Mouse (Mus musculus) testis, adult 2 months (tissue): ENCODE data around the gene Sema3g. TPM values are rescaled to one million over a fixed set of nuclear protein-coding genes. Genes with fewer than 3 reads are reported as not detected.

Experiments used
- H3K27ac ChIP-seq: fragments of 200-500 bp; 2 replicates; pipeline ENCODE4 v1.5.1; 2012; ENCODE audit warnings: low read depth, low read length; ENCODE audit not compliant: control insufficient read depth, insufficient read depth
- H3K27me3 ChIP-seq: fragments of 200-500 bp; 2 replicates; pipeline ENCODE4 v1.6.1; 2012; ENCODE audit warnings: mild to moderate bottlenecking, low read length, moderate library complexity; ENCODE audit not compliant: control insufficient read depth, insufficient read depth
- H3K36me3 ChIP-seq: fragments of 200-500 bp; 2 replicates; pipeline ENCODE4 v1.6.1; 2012; ENCODE audit warnings: mild to moderate bottlenecking, low read length; ENCODE audit not compliant: control insufficient read depth, insufficient read depth
- H3K4me1 ChIP-seq: fragments of 200-500 bp; 2 replicates; pipeline ENCODE4 v1.6.1; 2012; ENCODE audit warnings: low read length; ENCODE audit not compliant: control insufficient read depth, insufficient read depth
- H3K4me3 ChIP-seq: fragments of 200-500 bp; 2 replicates; pipeline ENCODE4 v1.5.1; 2012; ENCODE audit warnings: low read depth, mild to moderate bottlenecking, low read length, moderate library complexity, mixed read lengths; ENCODE audit not compliant: control insufficient read depth
- CTCF ChIP-seq: fragments of 200-500 bp; IDR thresholded peaks from 2 replicates; pipeline ENCODE4 v1.5.1; 2012; ENCODE audit warnings: low read depth, mild to moderate bottlenecking, inconsistent platforms, low read length, moderate library complexity; ENCODE audit not compliant: control insufficient read depth, insufficient read depth, insufficient replicate concordance
- POLR2A ChIP-seq: fragments of 200-500 bp; IDR thresholded peaks from 2 replicates; pipeline ENCODE4 v1.6.1; 2012; ENCODE audit warnings: low read depth, mild to moderate bottlenecking, inconsistent platforms, low read length, moderate library complexity; ENCODE audit not compliant: control insufficient read depth
- polyA plus RNA-seq: library from polyadenylated mRNA; depleted of rRNA; stranded (reverse); fragments of >200 nt; gene quantifications from 2 replicates; pipeline ENCODE4 v1.2.3, GENCODE M21; 2012; rRNA removed

Gene Sema3g
- polyA plus RNA-seq, 1 experiment, result 0.79 TPM

DNA sequence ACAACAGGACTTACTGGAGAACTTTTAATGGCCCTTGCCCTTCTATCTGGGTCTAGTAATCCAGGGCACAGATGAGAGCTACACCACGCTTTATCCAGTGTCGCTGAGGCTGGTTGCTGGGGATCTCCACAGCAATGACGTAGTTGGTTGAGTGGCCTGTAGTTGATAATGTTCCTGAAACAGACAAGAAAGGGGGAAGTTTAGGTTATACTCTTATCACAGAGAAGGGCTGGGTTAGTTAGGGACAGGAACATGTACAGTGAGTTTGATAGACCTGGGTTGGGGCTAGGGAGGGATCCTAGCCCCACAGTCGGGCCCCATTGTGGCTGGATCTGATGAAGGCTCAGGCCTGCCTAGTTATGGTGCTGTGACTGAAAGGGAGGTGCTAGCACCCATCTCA, 42.7 kb downstream of the Sema3g start:
- Histone ChIP-seq H3K4me3 (no peak overlapping the region), H3K27ac (no peak overlapping the region), H3K36me3 (peaks cover 2% of the 10 kb centered on the region), H3K4me1 (no peaks in the 10 kb centered on the region), H3K27me3 (no peaks in the 10 kb centered on the region)
- TF ChIP-seq POLR2A (no peak), CTCF (no peak)

GRCm38 (mm10) chr14:31260932-31261331, 43.3 kb downstream of the Sema3g start:
- H3K27ac ChIP-seq, result no peak overlapping the region
- no peaks in the 10 kb centered on the region for H3K27me3 ChIP-seq
- no peak overlapping the region for H3K4me3 ChIP-seq
- TF ChIP-seq POLR2A, result no peak
- no peak for TF ChIP-seq CTCF
- H3K4me1 ChIP-seq, result no peaks in the 10 kb centered on the region
- H3K36me3 ChIP-seq, result no peaks in the 10 kb centered on the region; the same call in none of the 2 replicates

DNA sequence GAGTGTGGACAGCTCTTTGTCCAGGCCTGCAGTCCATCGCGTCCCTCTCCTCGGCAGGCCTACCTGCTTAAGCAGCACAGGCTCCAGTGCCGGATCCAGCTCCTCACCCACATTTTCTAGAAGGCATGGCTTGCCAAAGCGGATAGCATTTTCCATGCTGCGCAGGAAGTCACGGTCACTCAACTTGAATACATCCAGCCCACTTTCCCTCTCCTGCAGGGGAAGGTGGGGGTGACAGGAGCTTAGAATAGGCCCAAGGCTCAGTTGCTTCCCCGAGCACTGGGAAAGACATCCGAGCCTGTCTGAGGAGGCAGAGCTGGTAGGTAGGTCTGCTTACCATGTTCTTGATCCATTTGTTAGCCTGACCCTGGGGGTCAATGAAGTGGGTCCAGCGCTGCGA, 50.0 kb downstream of the Sema3g start:
- Histone ChIP-seq H3K27ac (no peak overlapping the region), H3K36me3 (no peaks in the 10 kb centered on the region; the same call in none of the 2 replicates)

GRCm38 (mm10) chr14:31268301-31269001, 50.8 kb downstream of the Sema3g start:
- Histone ChIP-seq H3K4me1 (peaks cover 6% of the 10 kb centered on the region), H3K36me3 (no peaks in the 10 kb centered on the region; the same call in none of the 2 replicates), H3K4me3 (no peak overlapping the region), H3K27me3 (no peaks in the 10 kb centered on the region), H3K27ac (no peak overlapping the region)
- TF ChIP-seq CTCF (no peak), POLR2A (no peak)

More for the DNA sequence above, 50.0 kb downstream of the Sema3g start:
- Histone ChIP-seq H3K4me1 (peaks cover 6% of the 10 kb centered on the region), H3K4me3 (no peak overlapping the region), H3K27me3 (no peaks in the 10 kb centered on the region)
- TF ChIP-seq POLR2A, result no peak
- no peak for TF ChIP-seq CTCF

DNA sequence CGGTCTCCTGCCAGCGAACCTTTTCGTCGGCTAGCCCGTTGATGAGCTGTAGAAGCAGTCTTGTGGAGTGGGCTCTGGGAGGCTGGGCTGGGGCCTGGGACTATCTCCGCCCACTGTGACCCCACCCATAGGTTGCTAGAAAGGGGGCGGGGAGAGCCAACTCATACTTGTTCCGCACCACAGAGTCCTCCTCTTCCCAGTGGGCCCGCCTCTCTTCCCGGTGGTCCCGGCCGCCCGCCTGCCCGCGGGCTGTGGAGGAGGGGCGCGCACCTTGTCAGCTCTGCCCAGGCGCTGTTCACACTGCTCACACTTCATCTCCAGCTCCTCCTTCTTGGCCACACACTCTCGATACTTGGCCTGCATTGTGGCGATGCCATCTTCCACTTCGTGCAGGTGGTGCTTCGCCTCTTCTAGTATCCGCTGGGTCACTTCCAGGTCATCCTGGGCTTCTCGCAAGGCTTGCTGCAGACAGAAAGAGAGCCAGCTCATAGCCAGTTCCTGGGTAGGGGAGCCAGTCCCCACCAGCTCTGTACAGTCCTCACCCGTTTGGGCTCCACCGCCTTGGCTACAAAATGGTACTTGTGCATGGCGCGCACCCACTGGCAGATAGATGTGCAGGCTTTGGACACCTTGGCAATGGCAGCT, 51.9 kb downstream of the Sema3g start:
- Histone ChIP-seq H3K4me3 (peak overlapping the region; percentile 6; the same call in 1 of the 2 replicates), H3K36me3 (no peaks in the 10 kb centered on the region; the same call in none of the 2 replicates), H3K4me1 (peaks cover 6% of the 10 kb centered on the region), H3K27me3 (no peaks in the 10 kb centered on the region), H3K27ac (no peak overlapping the region)
- TF ChIP-seq POLR2A, result no peak
- no peak for TF ChIP-seq CTCF

- H3K36me3 ChIP-seq, result no peaks in the 10 kb centered on the region; the same call in none of the 2 replicates
- H3K4me3 ChIP-seq, result no peak overlapping the region
- H3K27ac ChIP-seq, result no peak overlapping the region
- H3K27me3 ChIP-seq, result no peaks in the 10 kb centered on the region
- TF ChIP-seq POLR2A (no peak), CTCF (no peak)
- H3K4me1 ChIP-seq, result peaks cover 6% of the 10 kb centered on the region
These were observed 53.5 kb downstream of the Sema3g start for GRCm38 (mm10) chr14:31271121-31271520.

- Histone ChIP-seq H3K36me3 (no peaks in the 10 kb centered on the region; the same call in none of the 2 replicates), H3K27me3 (no peaks in the 10 kb centered on the region), H3K4me3 (no peak overlapping the region), H3K27ac (no peak overlapping the region), H3K4me1 (peaks cover 6% of the 10 kb centered on the region)
- TF ChIP-seq POLR2A, result no peak
- TF ChIP-seq CTCF, result peak; percentile 83; the same call in 1 of the 2 replicates
These were observed 54.5 kb downstream of the Sema3g start for GRCm38 (mm10) chr14:31272164-31272563.

Other genes starting within 250 kb of the Sema3g start
- gene Glt8d1, start 216.5 kb upstream of the Sema3g start, polyA plus RNA-seq, result 170 and 200 TPM in 2 replicates
- gene Spcs1, start 216.2 kb upstream of the Sema3g start, polyA plus RNA-seq, result 613 and 684 TPM in 2 replicates
- gene Pbrm1, start 198.7 kb upstream of the Sema3g start, polyA plus RNA-seq, result 8.3 and 8.5 TPM in 2 replicates
- gene Gnl3, start 198.7 kb upstream of the Sema3g start, polyA plus RNA-seq, result 16.2 and 18.1 TPM in 2 replicates
- gene Smim4, start 88.9 kb upstream of the Sema3g start, polyA plus RNA-seq, result 8.9 and 11.8 TPM in 2 replicates
- gene Nt5dc2, start 86.8 kb upstream of the Sema3g start, polyA plus RNA-seq, result 24.4 and 27.4 TPM in 2 replicates
- gene Stab1, start 49.2 kb upstream of the Sema3g start, polyA plus RNA-seq, result 8.0 and 9.2 TPM in 2 replicates
- gene Tnnc1, start 9.5 kb upstream of the Sema3g start, polyA plus RNA-seq, result 0.48 and 0.59 TPM in 2 replicates
- 62.1 and 63.8 TPM in 2 replicates for gene Nisch, start 914 bp upstream of the Sema3g start, polyA plus RNA-seq
- 1,194 and 1,232 TPM in 2 replicates for gene Phf7, start 33.5 kb downstream of the Sema3g start, polyA plus RNA-seq
- gene Bap1, start 33.6 kb downstream of the Sema3g start, polyA plus RNA-seq, result 84.1 and 84.7 TPM in 2 replicates
- 54.0 and 54.2 TPM in 2 replicates for gene Dnah1, start 106.0 kb downstream of the Sema3g start, polyA plus RNA-seq
- gene Capn7, start 118.8 kb downstream of the Sema3g start, polyA plus RNA-seq, result 6.5 and 8.5 TPM in 2 replicates
- gene Sh3bp5, start 218.2 kb downstream of the Sema3g start, polyA plus RNA-seq, result 39.6 and 41.2 TPM in 2 replicates